Mouse (Mus musculus): Measurements from ENCODE around the gene Nsun2. TPM values are rescaled to one million over a fixed set of nuclear protein-coding genes. Genes with fewer than 3 reads are reported as not detected.

Nsun2 gene
- polyA plus RNA-seq, 1 experiment from 2014 or later, result 77.9 TPM

DNA sequence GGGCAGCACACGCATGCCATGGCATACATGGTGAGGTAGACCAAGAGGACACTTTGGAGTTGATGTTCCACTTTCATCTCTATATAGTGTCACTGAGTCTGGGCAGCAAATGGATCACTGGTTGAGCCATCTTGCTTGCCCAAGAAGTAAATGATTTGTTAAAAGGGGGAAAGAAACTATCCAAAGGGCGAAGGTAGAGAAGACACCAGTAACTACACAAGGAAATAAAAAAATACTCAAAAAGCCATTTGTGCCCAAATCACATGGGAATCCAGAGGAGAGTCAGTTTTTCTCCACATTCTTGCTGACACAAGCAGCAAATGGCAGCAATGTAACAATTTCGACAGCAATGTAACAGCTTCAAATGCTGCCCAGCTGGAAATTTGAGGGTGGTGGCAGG lies 39.0 kb downstream of the Nsun2 start:
- H3K4me3 ChIP-seq, result no peak overlapping the region
- no peak overlapping the region for H3K4me2 ChIP-seq
- ATAC-seq (ENCODE audit: insufficient number of reproducible peaks, low FRiP score), result no peak
- H3K36me3 ChIP-seq, result no peaks in the 10 kb centered on the region
- no peaks in the 10 kb centered on the region; the same call in 1 of the 2 replicates for H3K27me3 ChIP-seq (replicated peaks)
- 80% methylated on average over 3 of the region's 3 CpGs for WGBS
- H3K4me1 ChIP-seq (replicated peaks), result no peaks in the 10 kb centered on the region
- H3K27ac ChIP-seq (ENCODE audit: poor library complexity, severe bottlenecking), result no peak overlapping the region
- H3K9me3 ChIP-seq (replicated peaks), result no peaks in the 10 kb centered on the region
- no peak overlapping the region for H3K9ac ChIP-seq

DNA sequence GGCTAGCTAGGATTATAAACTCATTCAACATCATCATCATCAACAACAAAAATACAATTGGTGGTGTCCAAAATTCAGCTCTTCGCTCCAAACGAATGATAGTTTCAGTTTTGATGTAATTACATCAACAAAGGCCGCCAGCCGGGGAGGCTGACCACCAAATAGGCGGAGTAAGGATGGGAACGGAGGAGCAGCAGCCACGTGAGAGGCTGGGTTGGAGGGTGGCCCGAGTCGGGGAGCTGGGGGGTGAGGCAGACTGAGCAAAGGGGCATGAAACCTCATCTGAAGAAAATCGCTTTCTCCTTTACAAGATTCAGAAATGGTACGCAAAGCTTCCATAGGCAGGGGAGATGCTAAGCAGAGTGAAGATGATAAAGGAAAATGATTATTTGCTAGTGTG lies 43.1 kb downstream of the Nsun2 start:
- WGBS, result 51% methylated on average over 11 of the region's 11 CpGs
- no peaks in the 10 kb centered on the region for H3K4me1 ChIP-seq (replicated peaks)
- no peak overlapping the region for H3K4me3 ChIP-seq
- no peak overlapping the region for H3K4me2 ChIP-seq
- H3K27ac ChIP-seq (ENCODE audit: poor library complexity, severe bottlenecking), result no peak overlapping the region
- no peak overlapping the region for H3K9ac ChIP-seq
- H3K9me3 ChIP-seq (replicated peaks), result no peaks in the 10 kb centered on the region
- no peaks in the 10 kb centered on the region for H3K36me3 ChIP-seq
- H3K27me3 ChIP-seq (replicated peaks), result no peaks in the 10 kb centered on the region
- no peak for ATAC-seq (ENCODE audit: insufficient number of reproducible peaks, low FRiP score)

DNA sequence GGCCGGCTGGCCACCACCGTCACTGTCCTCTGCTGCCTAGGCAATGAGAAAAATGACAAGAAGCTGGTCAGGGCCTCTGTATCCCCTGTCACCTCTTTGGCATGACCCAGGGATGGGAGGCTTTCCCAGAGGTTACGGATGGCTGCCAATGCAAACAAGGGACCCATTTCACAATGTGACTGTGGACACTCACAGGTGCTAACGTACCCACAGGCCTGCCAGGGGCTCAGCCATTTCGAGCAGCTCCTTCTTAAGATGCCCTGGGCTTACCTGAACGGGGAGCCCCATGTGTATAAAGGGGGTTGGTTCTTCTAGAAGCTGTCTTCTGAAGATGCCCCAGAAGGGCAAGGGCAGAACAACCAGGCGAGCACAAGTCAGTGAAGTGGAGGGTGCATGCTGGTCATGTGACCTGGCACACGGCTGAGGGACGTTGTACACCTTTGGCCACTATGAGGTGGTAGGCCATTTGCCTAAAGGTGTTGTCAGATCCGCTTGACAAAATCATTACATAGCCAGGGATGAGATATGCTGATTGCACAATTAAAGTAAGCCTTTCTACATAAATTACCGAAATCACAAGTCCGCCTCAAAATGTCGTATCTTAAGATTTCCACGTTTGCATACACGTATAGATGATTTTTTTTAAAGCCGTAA lies 43.8 kb downstream of the Nsun2 start:
- Histone ChIP-seq H3K36me3 (no peaks in the 10 kb centered on the region), H3K4me2 (no peak overlapping the region)
- 83% methylated on average over 16 of the region's 16 CpGs for WGBS

GRCm38 (mm10) chr13:69582411-69582810 lies 48.9 kb downstream of the Nsun2 start:
- no peak for ATAC-seq (ENCODE audit: insufficient number of reproducible peaks, low FRiP score)
- 84% methylated on average over 6 of the region's 6 CpGs for WGBS

More for the DNA sequence above, 43.8 kb downstream of the Nsun2 start:
- Histone ChIP-seq H3K27ac (ENCODE audit: poor library complexity, severe bottlenecking) (no peak overlapping the region), H3K4me3 (no peak overlapping the region), H3K27me3 (replicated peaks) (no peaks in the 10 kb centered on the region), H3K4me1 (replicated peaks) (no peaks in the 10 kb centered on the region), H3K9ac (no peak overlapping the region), H3K9me3 (replicated peaks) (no peaks in the 10 kb centered on the region)
- no peak for ATAC-seq (ENCODE audit: insufficient number of reproducible peaks, low FRiP score)

GRCm38 (mm10) chr13:69583591-69583990 lies 50.0 kb downstream of the Nsun2 start:
- no peaks in the 10 kb centered on the region for H3K9me3 ChIP-seq (replicated peaks)
- peaks cover 40% of the 10 kb centered on the region for H3K4me1 ChIP-seq (replicated peaks)
- no peak overlapping the region for H3K27ac ChIP-seq (ENCODE audit: poor library complexity, severe bottlenecking)
- no peak overlapping the region for H3K4me2 ChIP-seq
- no peak for ATAC-seq (ENCODE audit: insufficient number of reproducible peaks, low FRiP score)
- 78% methylated on average over 6 of the region's 6 CpGs for WGBS
- H3K9ac ChIP-seq, result no peak overlapping the region
- H3K36me3 ChIP-seq, result no peaks in the 10 kb centered on the region
- H3K4me3 ChIP-seq, result no peak overlapping the region
- no peaks in the 10 kb centered on the region for H3K27me3 ChIP-seq (replicated peaks)

More at GRCm38 (mm10) chr13:69582411-69582810, 48.9 kb downstream of the Nsun2 start:
- H3K36me3 ChIP-seq, result no peaks in the 10 kb centered on the region
- H3K9me3 ChIP-seq (replicated peaks), result no peaks in the 10 kb centered on the region
- H3K27ac ChIP-seq (ENCODE audit: poor library complexity, severe bottlenecking), result no peak overlapping the region
- no peak overlapping the region for H3K4me3 ChIP-seq
- H3K9ac ChIP-seq, result no peak overlapping the region
- H3K4me1 ChIP-seq (replicated peaks), result peaks cover 32% of the 10 kb centered on the region
- H3K4me2 ChIP-seq, result no peak overlapping the region
- H3K27me3 ChIP-seq (replicated peaks), result no peaks in the 10 kb centered on the region

GRCm38 (mm10) chr13:69585828-69586227 lies 52.3 kb downstream of the Nsun2 start:
- Histone ChIP-seq H3K36me3 (no peaks in the 10 kb centered on the region), H3K27ac (ENCODE audit: poor library complexity, severe bottlenecking) (no peak overlapping the region), H3K9ac (no peak overlapping the region), H3K9me3 (replicated peaks) (no peaks in the 10 kb centered on the region), H3K4me2 (no peak overlapping the region), H3K27me3 (replicated peaks) (no peaks in the 10 kb centered on the region), H3K4me1 (replicated peaks) (peaks cover 46% of the 10 kb centered on the region), H3K4me3 (no peak overlapping the region)
- 45% methylated on average over 6 of the region's 6 CpGs for WGBS
- ATAC-seq (ENCODE audit: insufficient number of reproducible peaks, low FRiP score), result no peak

GRCm38 (mm10) chr13:69586337-69586736 lies 52.8 kb downstream of the Nsun2 start:
- Histone ChIP-seq H3K9me3 (replicated peaks) (no peaks in the 10 kb centered on the region), H3K36me3 (no peaks in the 10 kb centered on the region), H3K27me3 (replicated peaks) (no peaks in the 10 kb centered on the region), H3K4me3 (no peak overlapping the region), H3K4me2 (no peak overlapping the region), H3K27ac (ENCODE audit: poor library complexity, severe bottlenecking) (no peak overlapping the region), H3K9ac (no peak overlapping the region), H3K4me1 (replicated peaks) (peaks cover 46% of the 10 kb centered on the region)
- no peak for ATAC-seq (ENCODE audit: insufficient number of reproducible peaks, low FRiP score)
- 60% methylated on average over 10 of the region's 10 CpGs for WGBS

- no peak overlapping the region for H3K9ac ChIP-seq
- H3K36me3 ChIP-seq, result no peaks in the 10 kb centered on the region
- 60% methylated on average over 3 of the region's 3 CpGs for WGBS
- no peak overlapping the region for H3K4me2 ChIP-seq
- no peaks in the 10 kb centered on the region for H3K27me3 ChIP-seq (replicated peaks)
- ATAC-seq (ENCODE audit: insufficient number of reproducible peaks, low FRiP score), result no peak
- H3K4me3 ChIP-seq, result no peak overlapping the region
- H3K9me3 ChIP-seq (replicated peaks), result no peaks in the 10 kb centered on the region
- H3K4me1 ChIP-seq (replicated peaks), result peaks cover 46% of the 10 kb centered on the region
- no peak overlapping the region for H3K27ac ChIP-seq (ENCODE audit: poor library complexity, severe bottlenecking)
Measured at GRCm38 (mm10) chr13:69587849-69588248, 54.3 kb downstream of the Nsun2 start.

DNA sequence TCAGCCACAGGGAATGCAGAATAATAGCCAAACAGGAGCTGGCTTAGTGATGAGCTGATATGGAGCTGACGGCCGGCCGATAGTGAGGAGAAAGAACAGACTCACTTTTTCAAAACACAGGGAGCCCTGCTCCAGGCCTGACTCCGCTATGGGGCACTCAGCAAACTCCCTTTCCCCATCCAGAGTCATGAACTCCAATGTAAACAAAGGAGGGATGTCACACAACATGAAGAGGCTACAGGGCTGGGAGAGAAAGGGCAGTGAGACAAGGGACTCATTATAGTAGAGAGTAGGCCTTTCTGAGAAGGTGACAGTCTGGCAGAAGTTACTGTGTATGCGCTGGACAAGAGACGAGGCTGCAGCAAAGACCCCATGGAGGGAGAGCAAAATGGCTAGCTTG lies 54.7 kb downstream of the Nsun2 start:
- no peak overlapping the region for H3K27ac ChIP-seq (ENCODE audit: poor library complexity, severe bottlenecking)
- H3K4me3 ChIP-seq, result no peak overlapping the region
- no peak for ATAC-seq (ENCODE audit: insufficient number of reproducible peaks, low FRiP score)
- no peaks in the 10 kb centered on the region for H3K9me3 ChIP-seq (replicated peaks)
- H3K9ac ChIP-seq, result no peak overlapping the region
- no peak overlapping the region for H3K4me2 ChIP-seq
- no peaks in the 10 kb centered on the region for H3K36me3 ChIP-seq
- no peaks in the 10 kb centered on the region for H3K27me3 ChIP-seq (replicated peaks)
- peaks cover 46% of the 10 kb centered on the region for H3K4me1 ChIP-seq (replicated peaks)
- WGBS, result 35% methylated on average over 6 of the region's 6 CpGs

GRCm38 (mm10) chr13:69591338-69591737 lies 57.8 kb downstream of the Nsun2 start:
- Histone ChIP-seq H3K4me2 (no peak overlapping the region), H3K4me1 (replicated peaks) (peaks cover 25% of the 10 kb centered on the region), H3K4me3 (no peak overlapping the region), H3K9ac (no peak overlapping the region), H3K36me3 (no peaks in the 10 kb centered on the region), H3K27ac (ENCODE audit: poor library complexity, severe bottlenecking) (no peak overlapping the region), H3K27me3 (replicated peaks) (no peaks in the 10 kb centered on the region), H3K9me3 (replicated peaks) (no peaks in the 10 kb centered on the region)
- WGBS, result 89% methylated on average over 5 of the region's 5 CpGs
- no peak for ATAC-seq (ENCODE audit: insufficient number of reproducible peaks, low FRiP score)

GRCm38 (mm10) chr13:69592226-69592625 lies 58.7 kb downstream of the Nsun2 start:
- H3K9ac ChIP-seq, result no peak overlapping the region
- 79% methylated on average over 8 of the region's 8 CpGs for whole genome bisulfite sequencing
- peaks cover 17% of the 10 kb centered on the region for H3K4me1 ChIP-seq (replicated peaks)
- no peak overlapping the region for H3K27ac ChIP-seq (ENCODE audit: poor library complexity, severe bottlenecking)
- no peak overlapping the region for H3K4me2 ChIP-seq
- no peaks in the 10 kb centered on the region for H3K9me3 ChIP-seq (replicated peaks)
- no peaks in the 10 kb centered on the region for H3K27me3 ChIP-seq (replicated peaks)
- ATAC-seq (ENCODE audit: insufficient number of reproducible peaks, low FRiP score), result no peak
- H3K4me3 ChIP-seq, result no peak overlapping the region
- H3K36me3 ChIP-seq, result no peaks in the 10 kb centered on the region

DNA sequence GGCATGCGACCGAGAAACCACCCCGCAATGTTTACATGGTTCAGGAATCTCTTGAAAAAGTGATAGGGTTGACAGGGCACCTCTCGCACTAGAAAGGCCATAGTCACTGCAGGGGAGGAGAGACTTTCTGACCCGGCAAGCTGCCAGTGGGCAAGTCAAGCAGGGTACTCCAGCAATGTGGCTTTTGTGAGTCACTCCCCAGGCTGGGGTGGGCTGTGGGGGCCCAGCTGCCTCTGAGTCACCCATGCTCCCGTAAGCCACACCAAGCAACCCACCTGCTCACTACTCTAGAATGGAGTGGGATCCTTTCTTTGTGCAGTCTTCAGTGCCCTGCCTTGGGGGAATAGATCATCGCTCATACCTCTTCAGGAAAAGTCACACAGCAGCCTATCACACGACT lies 59.9 kb downstream of the Nsun2 start:
- Histone ChIP-seq H3K4me1 (replicated peaks) (peaks cover 11% of the 10 kb centered on the region), H3K36me3 (no peaks in the 10 kb centered on the region), H3K4me3 (no peak overlapping the region), H3K9ac (no peak overlapping the region), H3K27ac (ENCODE audit: poor library complexity, severe bottlenecking) (no peak overlapping the region), H3K4me2 (no peak overlapping the region), H3K9me3 (replicated peaks) (no peaks in the 10 kb centered on the region), H3K27me3 (replicated peaks) (no peaks in the 10 kb centered on the region)
- WGBS, result 61% methylated on average over 8 of the region's 8 CpGs
- no peak for ATAC-seq (ENCODE audit: insufficient number of reproducible peaks, low FRiP score)

All from heart, embryonic 12.5 days (tissue).